Mouse (Mus musculus) adrenal gland, adult (tissue): ENCODE measurements around the gene Ttyh1.
A peak's percentile ranks its signal among the peaks of the same experiment; 100 is the strongest.

Source experiments
- DNase-seq, 2 experiments: peaks; one replicate each; pipeline ENCODE4 v3.0.0; 2022 to 2023; ENCODE audit warnings: low spot score in 1 of 2; ENCODE audit not compliant: inconsistent age in 2 of 2

The Ttyh1 gene

DNA sequence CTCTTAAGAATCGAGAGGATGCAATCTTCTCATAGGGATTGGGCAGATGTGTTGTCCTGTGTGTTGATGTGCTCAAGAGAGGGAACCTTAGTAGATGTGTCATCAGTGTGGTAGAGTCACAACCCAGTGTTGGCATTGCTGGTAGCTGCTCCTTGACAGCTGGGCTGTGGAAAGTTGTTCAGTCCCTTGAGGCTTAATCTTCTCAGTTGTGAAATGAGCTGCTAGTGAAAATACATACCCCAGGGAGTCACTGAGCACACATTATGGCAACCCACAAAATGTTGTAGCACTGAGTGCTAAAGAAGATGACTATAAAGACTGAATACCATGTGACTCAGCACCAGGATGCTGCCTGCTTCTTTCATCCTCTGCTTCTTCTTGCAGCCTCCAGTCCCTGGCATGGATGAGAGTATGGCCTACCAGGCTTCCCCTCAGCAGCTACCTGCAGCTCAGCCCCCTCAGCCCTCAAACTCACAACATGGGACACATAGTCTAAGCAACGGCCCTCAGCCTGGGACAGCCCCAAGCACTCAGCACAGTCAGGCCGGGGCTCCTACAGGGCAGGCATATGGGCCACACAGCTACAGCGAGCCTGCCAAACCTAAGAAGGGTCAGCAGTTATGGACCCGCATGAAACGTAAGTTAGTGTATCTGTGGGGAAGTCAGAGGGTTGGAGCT lies 22.6 kb downstream of the Ttyh1 start:
- DNase-seq = no peak

GRCm38 (mm10) chr7:4142796-4143445 lies 23.7 kb downstream of the Ttyh1 start:
- peak in 1 of 2 experiments; percentile 29 for DNase-seq

DNA sequence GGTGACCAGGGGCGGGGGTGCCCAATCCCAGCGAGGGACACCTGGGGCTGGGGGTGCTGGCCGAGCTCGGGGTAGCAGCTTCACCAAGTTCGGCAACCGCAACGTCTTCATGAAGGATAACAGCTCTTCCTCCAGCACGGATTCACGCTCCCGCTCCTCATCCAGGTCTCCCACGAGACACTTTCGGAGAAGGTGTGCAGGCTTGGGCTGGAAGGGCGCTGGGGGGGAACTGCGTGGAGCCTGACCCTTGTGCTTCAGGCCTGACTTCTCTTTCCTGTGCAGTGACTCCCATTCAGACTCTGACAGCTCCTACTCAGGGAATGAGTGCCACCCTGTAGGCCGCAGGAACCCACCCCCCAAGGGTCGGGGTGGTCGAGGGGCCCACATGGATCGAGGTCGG lies 24.3 kb downstream of the Ttyh1 start:
- no peak for DNase-seq

- peak in 1 of 2 experiments; percentile 33 for DNase-seq
Observed at GRCm38 (mm10) chr7:4144046-4144445, 24.8 kb downstream of the Ttyh1 start.

DNA sequence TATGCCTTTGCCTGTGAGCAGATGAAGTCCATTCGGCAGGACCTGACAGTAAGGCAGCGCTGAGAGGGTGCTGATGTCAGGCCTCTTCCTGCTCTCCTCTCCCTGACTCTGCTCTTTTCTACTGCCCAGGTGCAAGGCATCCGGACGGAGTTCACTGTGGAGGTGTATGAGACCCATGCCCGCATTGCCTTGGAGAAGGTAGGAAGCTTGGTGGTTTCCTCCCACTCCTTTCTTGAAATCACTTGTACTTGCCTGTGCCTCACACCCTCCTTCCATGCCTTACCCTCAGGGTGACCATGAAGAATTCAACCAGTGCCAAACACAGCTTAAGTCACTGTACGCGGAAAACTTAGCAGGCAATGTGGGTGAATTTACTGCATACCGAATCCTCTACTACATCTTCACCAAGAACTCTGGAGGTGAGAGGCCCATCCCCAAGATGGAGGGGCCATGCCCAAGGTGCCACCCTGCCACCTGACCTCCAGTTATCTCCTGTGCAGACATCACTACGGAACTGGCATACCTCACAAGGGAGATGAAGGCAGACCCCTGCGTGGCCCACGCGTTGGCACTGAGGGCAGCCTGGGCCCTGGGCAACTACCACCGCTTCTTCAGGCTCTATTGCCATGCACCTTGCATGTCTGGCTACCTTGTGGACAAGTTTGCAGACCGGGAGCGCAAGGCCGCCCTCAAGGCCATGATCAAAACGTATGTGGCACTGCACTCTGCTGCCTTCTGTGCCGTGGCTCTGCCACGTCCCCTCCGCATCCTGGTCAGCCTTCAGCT lies 25.8 kb downstream of the Ttyh1 start:
- peak in 1 of 2 experiments; percentile 63 for DNase-seq

DNA sequence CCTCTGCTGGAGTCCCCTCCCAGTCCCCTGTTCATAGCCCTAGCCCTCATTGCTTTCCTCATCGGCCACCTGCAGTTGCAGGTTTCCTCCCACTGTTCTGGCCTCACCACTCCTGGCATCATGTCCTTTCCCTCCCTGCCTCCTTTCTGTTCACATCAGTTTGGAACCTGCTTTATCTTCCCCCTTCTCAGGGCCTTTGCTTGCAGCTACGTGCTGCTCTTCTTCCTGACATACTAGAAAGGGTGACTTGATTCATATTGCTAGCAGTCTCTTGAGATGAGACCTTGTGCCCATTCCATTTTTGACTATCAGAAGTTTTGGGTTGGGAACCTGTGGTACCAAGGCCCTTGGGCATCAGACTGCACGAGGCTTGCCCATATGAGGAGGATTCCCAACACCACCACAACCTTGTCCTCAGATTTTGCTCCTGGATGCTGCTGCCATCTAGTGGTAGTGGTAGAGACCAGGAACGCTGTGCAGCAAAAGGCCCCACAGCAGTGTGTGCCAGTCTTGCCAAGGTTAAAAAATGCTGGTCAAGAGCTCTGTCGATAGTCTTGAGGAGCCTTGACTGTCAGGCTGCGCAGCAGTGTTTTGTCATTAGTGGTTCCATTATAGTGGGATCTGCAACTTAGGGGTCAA lies 26.5 kb downstream of the Ttyh1 start:
- peak; percentile 78 to 93 for DNase-seq

DNA sequence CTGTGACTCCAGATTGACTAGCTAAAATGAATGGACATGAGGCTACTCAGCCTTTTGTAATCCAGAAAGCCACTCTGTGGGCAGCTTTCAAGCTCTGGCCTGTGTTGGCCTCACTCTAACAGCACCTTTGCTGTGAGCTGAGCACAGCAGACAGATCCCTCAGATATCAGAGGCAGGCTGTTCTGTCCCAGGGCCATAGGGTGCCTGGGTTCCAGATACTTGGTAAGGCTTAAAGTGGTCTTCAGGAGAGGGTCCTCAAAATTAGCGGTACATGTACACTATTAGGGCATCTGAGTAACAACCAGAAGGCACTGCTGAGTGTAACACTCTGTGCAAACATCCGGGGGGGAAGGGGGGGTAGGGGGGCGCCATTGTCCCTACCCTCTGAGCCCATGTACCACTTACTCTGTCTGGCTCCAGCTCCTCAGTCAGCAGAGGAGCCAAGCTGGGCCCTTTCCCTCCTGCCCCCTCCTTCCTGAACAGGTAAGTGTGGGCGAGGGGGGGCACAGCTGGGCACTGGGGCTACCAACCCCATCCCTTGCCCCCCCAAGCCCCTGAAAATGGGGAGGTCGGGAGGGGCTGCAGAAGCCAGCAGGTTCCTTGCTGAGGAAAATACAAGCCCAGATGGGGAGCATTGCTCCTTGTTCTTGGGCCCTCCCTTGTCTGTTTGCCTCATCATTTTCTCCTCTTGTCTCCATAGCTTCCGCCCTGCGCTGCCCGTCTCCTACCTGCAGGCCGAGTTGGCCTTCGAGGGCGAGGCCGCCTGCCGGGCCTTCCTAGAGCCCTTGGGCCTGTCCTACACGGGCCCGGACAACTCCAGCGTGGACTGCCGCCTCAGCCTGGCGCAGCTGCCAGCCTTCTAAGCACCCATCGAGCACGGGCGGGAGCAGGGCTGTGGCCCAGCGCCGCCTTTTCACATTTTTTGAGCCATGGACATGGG lies 27.3 kb downstream of the Ttyh1 start:
- peak; percentile 48 to 54 for DNase-seq

DNA sequence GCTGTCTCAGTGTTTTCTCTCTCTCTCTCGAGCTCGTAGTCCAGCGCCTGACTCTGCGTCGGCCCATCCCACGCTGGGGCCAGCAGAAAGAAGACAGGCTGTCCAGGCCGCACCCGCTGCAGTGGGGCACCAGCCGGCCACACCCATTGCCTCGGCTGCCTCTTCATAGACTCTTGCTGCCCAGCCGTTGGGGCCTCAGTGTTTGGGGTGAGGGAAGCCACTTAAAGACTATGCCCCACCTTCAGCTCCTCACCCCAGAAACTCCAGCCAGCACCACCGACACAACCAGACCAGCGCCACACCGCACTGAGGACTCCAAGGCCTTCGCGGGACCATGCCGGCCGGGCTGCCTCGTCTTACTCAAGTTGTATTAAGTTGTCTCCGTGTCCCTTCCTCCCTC lies 28.2 kb downstream of the Ttyh1 start:
- peak in 1 of 2 experiments; percentile 47 for DNase-seq

DNA sequence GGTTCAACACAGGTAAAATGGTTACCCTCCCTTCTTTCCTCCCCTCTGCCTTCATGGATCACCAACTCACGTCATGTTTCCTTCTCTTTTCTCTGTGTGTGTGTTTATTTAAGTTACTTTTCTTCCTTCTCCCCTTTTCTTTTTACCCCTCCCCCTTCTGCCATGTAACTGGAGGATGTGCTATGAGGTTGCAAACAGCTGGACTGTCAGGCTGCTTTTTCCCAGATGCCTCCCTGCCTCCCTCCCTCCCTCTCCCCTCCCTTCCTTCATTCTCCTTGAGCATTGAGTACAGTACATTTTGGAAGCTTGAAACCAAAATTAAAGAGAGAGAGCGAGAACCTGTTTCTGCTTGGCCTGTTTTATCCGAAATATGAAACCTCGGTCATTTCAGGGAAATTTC lies 28.6 kb downstream of the Ttyh1 start:
- DNase-seq = no peak

DNA sequence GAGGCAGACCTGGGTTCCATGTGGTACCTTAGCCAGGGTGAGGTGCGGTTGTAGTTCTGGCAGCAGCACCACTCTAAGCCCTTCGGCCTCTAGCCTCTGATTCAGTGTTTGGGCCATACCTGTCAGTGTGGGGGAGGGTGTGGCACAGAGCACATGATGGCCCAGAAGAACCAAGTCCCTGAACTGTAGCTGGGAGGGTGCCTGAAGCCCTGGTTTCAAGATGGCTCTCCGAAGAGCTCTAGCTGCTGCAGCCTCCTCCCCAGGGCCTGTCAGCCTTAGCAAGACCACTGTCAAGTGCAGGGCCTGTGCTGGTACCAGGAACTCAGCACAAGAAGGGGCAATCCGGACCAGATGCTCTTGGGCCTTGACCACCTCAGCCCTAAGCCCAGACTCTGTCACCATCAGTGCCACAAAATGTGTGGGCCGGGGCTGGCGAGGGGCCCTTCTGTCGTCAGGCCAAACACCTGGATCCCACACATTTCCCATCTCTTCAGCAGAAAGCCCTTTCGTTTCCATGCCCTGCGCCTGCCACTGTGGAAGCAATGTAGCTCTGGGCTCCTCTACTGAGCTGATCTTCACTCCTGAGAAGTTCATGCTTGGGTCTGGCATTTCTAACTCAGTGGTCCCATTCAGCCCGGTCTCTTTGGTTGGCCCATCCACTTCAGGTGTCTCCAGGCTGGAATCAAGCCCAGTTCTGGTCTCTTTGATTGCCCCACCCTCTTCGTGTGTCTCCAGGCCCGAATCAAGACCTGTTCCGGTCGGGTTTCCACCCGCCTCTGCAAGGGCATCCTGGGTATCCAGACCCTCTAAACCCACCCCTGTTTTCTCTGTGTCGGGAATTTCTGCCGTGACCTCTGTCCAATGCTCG lies 29.4 kb downstream of the Ttyh1 start:
- peak; percentile 55 to 68 for DNase-seq

DNA sequence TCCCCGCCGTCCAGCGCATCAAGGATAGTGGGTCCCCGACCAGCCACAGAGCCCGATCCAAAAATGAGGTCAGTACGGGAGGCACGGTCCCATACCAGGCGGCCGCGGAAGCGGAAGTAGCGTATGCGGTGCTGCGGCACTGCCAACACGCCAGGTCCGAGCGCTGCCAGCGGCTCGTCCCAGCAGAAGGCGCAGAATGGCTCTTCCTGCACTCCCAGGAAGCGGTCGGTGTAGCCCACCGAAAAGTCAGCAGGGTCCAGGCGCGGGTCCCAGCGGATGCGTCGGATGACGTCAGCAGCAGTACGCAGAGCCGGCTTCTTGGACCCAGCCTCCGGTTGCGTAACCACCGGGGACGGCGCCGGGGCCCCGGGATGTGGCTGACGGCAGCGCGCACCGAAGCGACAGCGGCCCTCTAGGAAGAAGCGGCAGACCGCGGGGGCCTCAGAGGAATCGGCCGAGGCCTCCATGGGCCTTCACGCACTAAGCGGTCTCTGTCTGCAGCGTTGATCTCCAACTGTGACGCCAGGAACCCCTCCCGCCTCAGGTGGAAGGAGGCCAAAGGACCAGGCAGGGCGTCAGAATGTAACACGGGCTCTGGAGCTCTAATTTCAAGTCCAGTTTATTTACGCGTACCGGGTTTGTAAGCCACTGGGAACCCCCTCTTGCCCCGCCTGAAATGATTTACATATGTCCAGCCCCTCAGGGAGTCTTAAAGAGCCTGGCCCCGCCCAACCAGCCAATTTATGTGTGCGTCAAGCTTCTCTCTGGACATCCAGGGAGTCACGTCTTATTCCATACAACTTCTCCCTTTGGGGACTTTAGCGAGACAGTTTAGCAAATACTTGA lies 30.2 kb downstream of the Ttyh1 start:
- DNase-seq = peak; percentile 91 to 97

DNA sequence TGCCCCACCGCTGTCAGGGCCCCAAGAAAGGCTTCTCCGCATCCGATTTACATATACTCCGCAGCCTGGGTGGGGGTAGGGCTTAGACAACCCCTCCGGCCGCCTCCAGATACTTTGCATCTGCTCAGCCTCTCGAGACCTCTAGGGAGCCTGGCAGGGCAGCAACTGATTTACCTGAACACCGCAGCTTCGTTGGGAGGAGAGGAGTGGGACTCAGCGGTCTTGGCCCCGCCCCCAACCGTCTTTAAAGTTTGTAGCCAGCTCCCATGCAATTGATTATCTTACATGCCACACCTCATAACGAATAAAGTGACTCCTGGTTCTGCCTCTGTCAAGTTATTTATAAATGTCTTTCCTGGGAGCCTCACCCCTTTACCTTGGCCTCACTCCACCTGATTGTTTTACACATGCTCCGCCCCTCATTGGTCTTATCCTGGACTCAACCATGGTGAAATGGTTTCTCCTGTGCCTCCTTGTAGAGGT lies 30.9 kb downstream of the Ttyh1 start, which contains the start of gene Leng9:
Gene Leng9 (minus strand): TSS at position 316 of the 483 bp plus-strand sequence.
- DNase-seq = peak; percentile 74 to 93

DNA sequence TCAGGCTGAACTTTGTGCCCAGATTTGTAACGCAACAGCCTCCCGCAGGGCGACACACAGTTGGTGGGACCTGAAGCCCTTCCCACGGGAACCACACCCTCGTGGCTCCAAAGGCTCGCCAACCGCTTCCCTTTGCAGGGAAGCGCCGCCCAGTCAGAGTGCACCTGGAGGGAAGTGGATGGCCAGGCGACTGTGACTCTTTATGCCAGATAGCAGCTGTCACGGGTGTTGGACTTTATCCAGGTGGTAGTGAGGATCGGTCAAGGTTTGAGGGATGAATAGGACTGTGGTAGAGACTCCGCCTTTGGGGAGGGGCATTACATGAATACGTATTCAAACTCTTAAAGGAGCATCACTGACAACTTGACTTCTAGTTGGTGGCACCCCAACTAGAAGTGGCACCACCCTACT lies 31.6 kb downstream of the Ttyh1 start:
- peak; percentile 85 to 96 for DNase-seq

DNA sequence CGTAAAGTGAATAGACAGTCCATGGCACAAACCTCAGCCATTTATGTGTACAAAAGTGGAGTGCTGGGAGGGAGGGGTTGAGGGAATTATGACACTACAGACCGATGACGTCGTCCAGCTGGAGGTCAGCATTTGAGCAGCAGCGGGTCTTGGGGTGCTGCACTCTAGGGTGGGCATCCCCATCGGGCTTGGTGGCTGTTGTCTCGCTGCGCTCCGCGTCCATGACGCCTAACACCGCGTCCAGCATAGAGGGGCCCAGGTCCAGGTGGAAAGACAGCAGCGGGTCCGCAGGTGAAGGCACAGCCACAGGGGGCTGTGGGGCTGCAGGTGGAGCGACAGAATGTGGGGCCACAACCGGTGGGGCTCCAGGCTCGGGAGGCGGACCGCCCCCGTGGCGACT lies 32.0 kb downstream of the Ttyh1 start:
- DNase-seq = peak in 1 of 2 experiments; percentile 58

GRCm38 (mm10) chr7:4154356-4154755 lies 35.1 kb downstream of the Ttyh1 start:
- DNase-seq = no peak

DNA sequence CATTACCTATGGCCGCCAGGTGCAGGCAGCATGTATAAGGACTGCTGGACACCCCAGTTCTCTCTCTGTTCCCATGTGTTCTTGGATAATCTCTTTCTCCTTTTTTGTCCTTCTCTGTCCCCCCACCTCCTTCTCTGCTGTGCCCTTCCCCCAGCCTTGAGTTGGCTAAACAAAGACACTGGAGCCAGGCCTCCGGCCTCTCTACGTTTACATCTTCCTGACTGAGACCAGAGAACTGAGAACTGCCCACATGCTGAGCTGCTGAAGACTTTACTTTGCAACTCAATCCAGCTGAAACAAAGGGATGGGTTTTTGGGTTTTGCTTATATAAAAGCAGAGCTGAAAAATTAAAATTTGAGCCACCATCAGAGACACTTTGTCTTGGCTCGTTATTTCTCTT lies 35.8 kb downstream of the Ttyh1 start:
- no peak for DNase-seq

GRCm38 (mm10) chr7:4161596-4161995 lies 42.4 kb downstream of the Ttyh1 start:
- DNase-seq = peak in 1 of 2 experiments; percentile 22

- peak; percentile 37 to 74 for DNase-seq
Observed at GRCm38 (mm10) chr7:4163571-4164072, 44.4 kb downstream of the Ttyh1 start.
